Mouse (Mus musculus): ENCODE measurements around the gene Golm1.
A peak's percentile ranks its signal among the peaks of the same experiment; 100 is the strongest.

Golm1 gene

DNA sequence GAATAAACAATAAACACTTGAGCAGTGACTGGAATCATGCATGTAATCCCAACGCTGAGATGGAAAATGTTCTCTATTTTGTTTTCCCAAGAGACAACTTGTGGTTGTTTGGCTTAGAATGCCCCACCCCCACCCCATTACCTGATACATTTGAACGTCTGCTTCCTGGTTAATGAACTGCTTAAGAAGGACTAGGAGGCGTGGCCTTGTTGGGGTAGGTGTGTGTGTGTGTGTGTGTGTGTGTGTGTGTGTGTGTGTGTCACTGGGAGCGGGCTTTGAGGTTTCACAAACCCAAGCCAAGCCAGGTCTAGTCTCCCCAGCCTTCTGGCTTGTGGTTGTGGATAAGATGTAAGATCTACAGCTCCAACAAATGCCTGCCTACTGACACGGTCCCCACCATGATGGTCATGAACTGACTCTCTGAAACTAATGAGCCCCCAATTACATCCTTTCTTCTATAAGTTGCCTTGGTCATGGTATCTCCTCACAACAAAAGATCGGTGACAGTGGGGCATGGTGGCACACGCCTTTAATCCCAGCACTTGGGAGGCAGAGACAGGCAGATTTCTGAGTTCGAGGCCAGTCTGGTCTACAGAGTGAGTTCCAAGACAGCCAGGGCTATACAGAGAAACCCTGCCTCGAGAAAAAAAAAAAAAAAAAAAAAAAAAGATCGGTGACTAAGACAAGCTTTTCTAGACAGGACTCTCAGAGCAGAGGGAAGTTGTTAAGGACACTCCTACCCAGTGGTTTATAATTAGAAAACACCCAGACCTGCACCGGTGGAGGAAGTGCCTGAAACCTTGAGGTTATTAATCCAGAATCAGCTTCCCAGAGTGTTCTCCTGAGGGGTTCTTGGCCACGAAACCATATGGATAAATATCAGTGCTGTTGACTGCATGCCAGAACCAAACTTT is 962 bp upstream of the Golm1 start:
- DNase-seq (ENCODE audit: low spot score in 2 of 2): no peak

DNA sequence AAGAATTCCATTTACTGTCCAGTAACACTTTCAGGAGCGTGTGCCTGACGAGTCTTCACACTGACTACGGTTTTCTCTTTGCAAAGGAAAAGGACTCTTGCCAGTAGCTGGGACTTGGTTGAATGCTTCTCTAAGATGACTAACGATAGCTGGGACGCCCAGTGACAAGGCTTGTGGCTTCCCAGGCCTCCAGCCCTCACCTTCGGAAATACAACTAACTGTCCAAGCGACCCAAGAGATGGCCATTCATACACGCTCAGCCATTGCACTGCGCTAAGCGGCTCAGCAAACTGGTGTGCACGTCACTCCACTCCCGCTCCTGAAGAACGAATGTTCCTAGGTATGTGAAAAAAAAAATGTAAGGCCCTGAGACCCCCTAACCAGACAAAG is 855 bp downstream of the Golm1 start:
- DNase-seq (ENCODE audit: low spot score in 2 of 2): no peak

DNA sequence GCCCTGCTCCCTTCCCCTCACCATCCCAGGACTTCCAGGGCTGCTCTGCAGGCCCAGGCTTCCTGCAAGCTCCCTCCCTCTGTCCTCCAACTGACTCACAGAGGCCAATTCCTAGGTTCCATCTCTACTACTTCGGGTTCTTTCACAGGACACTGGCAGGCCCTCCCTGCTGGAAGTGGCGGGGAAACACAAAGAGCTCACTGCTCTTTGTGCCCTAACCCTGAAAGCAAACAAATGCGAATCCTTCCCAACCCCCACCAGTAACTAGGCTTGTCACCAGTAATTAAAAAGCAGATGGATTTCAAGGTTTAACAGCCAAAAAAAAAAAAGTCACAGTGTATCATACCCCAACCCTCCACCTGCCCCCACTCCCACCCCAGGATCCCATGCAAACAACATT is 1.4 kb downstream of the Golm1 start:
- DNase-seq (ENCODE audit: low spot score in 2 of 2): no peak

DNA sequence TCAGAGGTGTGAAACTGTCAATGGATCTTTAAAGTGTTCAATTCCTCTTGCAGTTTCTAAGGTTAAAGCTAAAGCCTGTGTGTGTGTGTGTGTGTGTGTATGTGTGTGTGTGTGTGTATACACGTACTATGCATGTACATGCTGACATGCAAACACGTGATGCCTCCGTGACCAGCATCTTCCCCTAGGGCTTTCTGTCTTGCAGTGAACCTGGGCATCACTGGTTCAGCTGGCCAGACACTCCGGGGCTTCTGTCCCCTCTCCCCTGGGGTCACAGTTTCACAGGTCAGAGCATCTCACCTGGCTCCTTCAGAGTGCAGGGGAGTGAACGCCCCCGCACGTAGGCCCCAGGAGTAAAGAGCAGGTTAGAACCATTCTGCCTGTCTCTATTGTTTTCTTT is 2.0 kb downstream of the Golm1 start:
- DNase-seq (ENCODE audit: low spot score in 2 of 2): no peak

DNA sequence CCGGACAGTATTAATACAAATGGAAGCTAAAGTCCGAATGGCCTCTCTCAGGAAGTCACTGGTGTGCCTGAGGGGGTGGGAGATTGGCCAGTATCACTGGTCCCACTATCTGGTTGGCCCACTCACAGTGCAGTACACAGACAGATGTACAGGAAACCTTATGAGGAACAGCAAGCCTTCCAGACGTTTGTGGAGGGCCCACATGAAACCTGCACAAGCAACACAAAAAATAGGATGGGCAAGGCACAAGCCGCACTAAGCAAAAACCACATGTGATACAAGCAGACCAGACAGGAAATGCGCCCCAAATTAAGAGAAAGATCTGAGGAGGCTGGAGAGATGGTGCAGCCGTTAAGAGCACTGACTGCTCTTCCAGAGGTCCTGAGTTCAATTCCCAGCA is 3.4 kb downstream of the Golm1 start:
- DNase-seq (ENCODE audit: low spot score in 2 of 2): no peak

DNA sequence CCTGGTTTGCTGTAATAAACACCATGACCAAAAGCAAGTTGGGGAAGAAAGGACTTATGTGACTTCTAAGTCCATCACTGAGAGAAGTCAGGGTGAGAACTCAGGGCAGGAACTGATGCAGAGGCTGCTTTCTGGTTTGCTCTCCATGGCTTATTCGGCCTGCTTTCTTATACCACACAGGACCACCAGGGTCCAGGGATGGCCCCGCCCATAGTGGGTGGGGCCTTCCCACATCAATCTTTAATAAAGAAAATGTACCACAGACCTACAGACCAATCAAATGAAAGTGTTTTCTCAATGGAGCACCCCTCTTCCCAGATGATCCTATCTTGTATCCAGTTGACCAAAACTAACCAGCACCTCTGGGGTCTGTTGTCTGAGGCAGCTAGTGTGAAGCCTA is 4.1 kb downstream of the Golm1 start:
- DNase-seq (ENCODE audit: low spot score in 2 of 2): no peak

DNA sequence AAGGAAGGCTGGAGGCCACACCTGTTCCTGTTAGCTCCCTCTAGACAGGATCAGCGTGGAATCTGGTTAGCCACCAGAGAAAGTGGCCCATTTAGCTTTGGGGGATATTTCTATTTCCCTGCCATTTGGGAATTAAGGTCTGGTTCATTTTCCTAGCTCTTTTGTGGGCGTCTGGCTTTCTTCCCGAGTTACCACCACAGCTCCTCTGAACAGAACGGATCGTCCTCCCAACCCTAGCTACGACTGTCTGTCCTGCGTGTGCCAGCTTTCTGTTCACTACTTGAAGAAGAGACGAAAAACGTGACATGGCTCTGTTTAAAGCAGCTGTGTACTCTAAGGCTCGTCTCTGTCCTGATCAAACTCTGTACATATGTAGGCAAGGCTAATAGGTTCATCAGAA is 5.7 kb downstream of the Golm1 start:
- DNase-seq (ENCODE audit: low spot score in 2 of 2): no peak

DNA sequence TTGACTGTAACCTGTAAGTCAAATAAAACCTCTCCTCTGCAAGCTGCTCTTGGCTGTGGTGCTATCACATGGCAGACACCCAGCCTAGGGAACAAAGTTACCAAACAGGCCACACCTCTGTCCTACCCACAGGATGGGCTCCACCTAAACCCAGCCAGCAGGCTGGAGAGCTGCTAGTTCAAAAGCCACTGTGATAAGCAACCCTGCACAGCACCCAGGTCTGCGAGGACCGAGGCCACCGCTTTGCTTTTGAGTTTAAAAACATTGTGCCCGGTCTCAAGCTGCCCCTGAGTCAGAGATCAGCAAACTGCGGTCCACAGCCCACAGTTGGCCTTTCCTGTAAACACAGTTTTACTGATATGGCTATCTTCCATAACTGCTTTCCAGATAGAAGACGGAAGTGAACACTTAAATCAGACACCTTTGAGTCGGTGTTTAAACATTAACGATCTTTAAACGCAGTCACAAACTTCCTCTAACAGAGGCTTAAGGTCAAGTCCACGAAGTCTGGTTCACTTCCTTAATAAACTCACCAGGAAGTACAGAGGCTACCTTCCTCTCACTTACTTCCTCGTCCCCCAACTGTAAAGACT is 7.0 kb downstream of the Golm1 start:
- peak; percentile 40 to 49 for DNase-seq (ENCODE audit: low spot score in 2 of 2)

DNA sequence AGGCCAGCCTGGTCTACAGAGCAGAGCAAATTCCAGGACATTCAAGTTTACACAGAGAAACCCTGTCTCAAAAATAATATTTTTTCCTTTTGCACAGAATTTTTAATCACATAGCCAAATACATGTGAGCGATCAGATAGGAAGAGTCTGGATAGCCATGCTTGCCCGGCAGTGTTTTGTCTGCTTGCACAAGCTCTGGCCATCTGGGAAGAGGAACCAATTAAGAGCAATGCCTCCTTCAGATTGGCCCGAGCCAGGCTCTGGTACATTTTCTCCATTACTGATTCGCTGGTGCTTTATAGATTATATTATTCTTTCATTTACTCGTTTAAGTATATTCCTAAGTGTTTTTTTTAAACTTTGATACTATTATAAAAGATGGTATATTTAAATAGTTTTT is 7.8 kb downstream of the Golm1 start:
- no peak for DNase-seq (ENCODE audit: low spot score in 2 of 2)

DNA sequence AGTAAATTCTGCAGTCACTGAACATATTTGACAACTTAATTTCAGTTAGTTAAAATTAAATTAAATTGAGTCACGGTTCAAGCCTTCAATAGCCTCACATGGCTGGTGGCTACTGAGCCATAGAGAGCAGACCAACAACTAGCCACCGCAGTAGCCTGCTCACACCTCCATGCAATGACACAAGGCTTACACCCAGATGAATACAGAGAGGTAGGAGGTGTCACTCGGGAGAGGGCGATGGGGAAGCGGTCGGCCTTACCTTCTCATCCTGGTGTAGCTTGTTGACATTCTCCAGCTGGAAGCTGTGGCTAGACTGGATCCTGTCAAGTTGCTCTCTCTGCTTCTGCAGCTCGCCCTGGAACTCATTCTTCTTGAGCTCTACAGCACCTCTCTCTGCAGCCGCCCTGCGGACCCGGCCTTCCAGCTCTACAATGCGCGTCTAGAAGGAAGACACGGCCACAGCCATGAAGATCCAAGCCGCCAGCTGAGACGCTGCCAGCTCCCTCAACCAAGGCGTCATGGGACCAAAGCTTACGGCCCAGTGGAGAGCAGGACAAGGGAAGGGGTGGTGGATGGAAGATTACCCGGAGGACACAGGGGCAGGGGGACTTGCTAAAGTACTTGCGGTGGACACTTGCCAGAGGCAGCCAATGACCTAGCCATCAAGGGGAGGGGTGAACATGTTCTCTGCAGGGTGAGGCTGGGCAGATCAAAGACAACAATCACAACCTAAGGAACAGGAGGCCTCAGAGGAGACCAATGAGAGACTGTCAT is 11.5 kb downstream of the Golm1 start:
- no peak for DNase-seq (ENCODE audit: low spot score in 2 of 2)

DNA sequence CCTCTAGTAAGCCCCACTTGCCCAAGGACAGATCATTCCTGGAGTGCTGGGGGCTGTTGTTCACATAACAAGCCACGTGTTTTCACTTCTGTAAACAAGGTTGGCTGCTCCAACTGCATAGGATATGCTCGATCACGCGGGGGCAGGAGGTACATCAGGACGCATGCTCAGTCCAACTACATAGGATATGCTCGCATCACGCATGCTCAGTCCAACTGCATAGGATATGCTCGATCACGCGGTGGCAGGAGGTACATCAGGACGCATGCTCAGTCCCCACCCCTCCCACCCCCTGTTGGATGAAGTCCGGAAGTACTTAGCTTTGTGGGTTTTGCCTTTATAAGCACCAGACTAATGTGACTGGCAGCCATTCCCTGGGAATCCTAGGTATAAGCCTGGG is 13.6 kb downstream of the Golm1 start:
- no peak for DNase-seq (ENCODE audit: low spot score in 2 of 2)

DNA sequence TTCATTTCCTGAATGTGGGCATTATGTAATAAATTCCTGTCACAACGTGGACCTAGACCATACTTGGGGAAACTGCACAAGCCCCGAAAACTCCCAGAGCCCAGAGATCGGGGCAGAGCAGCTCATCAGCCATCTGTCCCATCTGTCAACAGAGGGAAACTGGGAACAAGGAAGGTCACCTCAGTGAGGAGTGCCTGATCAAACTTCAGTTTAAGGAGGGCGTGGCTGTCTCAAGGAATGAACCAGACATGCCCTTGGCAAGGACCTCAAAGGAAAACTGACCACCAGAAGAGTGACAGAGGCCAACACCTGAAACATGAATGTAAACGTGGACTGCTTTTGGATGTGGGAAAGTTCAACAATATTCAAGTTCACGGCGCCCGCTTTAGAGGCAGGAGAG is 14.2 kb downstream of the Golm1 start:
- no peak for DNase-seq (ENCODE audit: low spot score in 2 of 2)

DNA sequence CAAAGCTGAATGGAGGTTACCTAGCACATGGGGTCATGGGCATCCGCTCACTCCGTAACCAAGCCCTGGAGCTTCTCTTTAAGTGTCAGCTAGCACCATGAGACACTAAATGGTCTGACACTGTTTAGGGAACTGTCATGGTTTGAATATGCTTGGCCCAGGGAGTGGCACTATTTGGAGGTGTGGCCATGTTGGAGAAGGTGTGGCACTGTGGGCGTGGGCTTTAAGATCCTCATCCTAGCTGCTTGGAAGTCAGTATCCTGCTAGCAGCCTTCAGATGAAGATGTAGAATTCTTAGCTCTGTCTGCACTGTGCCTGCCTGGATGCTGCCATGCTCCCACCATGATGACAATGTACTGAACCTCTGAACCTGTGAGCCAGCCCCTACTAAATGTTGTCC is 15.2 kb downstream of the Golm1 start:
- no peak for DNase-seq (ENCODE audit: low spot score in 2 of 2)

DNA sequence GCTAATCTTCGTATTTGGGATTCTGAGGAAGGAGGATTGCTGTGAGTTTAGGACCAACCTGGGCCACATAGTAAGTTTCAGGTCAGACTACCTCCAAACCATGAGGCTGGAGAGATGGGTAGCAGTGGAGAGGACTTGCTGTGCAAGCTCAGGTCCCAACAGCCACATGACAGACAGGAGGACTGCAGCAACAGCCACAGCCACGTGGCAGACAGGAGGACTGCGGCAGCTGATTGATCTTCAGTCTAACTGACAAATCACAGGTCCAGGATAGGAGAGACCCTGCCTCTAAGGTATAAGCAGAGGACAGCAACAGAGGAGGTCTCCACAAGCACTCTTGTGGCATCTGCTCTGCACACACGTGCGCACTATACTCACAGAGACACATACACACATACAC is 17.8 kb downstream of the Golm1 start:
- DNase-seq (ENCODE audit: low spot score in 2 of 2): no peak

DNA sequence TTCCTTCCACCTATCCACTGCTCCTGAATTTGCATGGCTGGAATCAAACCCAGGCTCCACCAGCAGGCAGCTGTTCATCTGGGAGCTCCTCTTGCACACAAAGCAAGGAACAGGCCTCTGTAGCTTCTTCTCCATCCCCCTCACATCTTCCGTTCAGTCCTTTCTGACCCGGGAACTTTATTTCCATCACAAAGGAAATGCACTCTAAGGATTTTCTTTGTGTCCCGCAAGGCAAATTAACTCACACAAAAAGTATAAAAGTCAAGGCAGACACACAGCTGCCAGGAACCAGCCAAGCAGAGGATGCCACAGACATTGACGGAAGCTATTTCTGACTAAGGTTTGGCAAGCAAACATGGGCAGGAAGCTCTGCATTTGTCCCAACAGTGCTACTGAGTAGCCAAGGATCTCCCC is 18.6 kb downstream of the Golm1 start:
- no peak for DNase-seq (ENCODE audit: low spot score in 2 of 2)

DNA sequence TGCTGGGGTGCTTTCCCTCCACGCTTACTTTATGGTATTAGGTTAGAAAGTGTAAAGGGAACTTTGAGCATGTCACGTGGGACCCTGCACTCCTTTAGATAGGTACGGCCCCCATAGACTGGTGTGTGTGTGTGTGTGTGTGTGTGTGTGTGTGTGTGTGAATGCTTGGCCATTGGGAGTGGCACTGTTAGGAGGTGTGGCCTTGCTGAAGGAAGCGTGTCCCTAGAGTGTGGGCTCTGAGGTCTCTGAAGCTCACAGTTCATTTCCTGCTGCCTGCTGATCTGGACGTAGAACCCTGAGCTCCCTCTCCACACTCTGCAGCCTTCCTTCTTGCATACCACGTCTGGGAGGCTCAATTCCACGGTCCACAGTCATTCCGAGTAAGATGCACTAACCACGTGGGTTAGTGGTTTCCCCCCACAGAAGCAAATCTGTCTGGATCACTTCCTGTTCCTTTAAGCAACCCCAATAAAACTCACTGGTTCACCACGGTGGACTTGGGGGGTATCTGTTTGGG is 19.2 kb downstream of the Golm1 start:
- DNase-seq (ENCODE audit: low spot score in 2 of 2): no peak

DNA sequence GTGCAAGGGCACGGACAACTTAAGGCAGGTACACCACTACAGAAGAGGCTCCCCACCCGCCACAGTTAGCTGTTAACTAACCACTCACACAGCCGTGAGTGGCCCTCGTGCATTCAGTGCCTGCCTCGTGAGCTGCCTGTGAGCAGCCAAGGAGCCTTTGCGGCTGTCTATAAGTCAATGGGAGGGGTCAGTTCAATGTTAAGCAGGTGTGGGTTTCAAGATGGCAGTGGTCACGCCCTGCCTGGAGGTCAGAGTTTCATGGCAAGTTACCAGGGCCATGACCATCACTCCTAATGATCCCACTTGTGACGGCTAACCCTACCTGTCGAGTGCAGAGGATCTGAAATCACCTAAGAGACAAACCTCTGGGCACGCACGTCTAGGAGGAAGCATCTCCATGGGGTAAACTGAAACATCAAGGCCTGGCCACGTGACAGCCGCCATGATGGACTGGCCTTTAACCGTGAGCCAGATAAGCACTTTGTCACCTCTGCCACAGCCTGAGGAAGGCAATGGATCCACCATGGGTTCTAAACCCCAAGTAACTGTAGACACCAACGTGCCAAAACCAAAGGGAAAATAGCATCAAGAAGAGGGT is 19.8 kb downstream of the Golm1 start:
- DNase-seq (ENCODE audit: low spot score in 2 of 2): no peak

DNA sequence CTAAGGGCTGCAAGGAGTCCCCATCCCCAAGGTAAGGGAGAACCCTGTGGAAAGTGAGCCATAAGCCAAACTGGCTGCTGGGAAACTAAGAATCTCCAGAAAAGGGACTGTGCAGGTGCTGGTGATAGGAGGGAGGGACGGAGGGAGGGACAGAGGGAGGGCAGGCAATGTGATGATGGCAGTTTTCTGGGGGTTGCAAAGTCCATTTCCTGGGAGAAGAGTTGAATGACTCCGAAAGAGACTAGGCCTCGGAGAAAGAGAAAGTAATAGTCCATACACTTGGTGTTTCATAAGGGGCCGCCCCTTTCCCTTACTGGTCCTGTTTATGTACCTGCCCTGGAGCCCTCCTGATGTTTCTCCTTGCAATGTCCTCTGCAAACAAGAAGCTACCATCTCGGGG is 21.1 kb downstream of the Golm1 start:
- no peak for DNase-seq (ENCODE audit: low spot score in 2 of 2)

DNA sequence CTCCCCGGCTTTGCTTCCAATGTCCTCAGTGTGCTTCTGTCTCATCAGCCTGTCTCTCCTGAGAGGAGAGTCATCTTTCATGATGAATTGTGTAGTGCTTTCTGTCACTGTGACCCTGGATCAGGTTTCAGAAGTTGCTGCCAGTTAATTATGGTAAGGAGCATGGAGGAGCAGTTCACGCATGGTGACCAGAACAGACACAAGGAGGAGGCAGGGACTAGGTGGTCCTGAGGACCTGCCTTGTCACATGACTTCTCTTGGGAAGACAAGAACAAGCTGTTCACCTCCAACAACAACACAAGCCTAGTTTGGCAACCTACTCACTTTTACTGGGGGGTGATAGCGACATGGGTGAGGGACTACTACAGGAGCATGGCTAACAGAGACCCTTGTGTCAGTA is 22.5 kb downstream of the Golm1 start:
- no peak for DNase-seq (ENCODE audit: low spot score in 2 of 2)

DNA sequence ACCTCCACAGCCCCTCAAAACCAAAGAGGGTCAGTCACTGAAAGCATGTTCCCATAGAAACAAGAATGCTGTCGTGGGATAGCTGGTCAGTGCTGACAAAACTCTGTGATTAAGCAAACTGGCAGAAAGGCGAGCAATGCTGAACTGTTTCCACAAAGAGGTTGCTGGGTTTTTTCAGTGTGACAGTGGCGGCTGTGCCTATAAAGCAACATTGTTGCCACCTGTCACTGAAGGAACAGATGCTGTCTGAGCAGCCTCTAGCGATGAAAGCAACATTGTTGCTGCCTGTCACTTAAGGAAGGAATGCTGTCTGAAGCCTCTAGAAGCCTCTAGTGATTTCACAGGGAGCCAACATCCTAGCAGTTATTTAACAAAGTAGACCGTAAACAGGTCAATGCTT is 23.0 kb downstream of the Golm1 start:
- DNase-seq (ENCODE audit: low spot score in 2 of 2): no peak

DNA sequence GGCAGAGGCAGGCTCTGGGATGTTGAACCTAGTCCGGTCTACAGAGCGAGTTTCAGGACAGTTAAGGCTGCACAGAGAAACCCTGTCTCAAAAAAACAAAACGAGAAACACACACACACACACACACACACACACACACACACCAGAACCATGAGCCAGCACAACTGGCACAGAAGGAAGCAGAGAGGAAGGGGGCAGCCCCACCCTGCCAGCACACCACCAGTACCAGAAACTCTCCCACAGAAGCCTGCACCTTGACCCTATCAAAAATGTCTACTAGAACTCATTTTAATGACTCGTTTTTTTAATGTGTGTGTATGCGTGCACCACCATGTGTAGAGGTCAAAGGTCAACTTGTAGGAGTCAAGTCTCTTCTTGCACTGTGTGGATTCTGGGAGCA is 25.8 kb downstream of the Golm1 start:
- no peak for DNase-seq (ENCODE audit: low spot score in 2 of 2)

DNA sequence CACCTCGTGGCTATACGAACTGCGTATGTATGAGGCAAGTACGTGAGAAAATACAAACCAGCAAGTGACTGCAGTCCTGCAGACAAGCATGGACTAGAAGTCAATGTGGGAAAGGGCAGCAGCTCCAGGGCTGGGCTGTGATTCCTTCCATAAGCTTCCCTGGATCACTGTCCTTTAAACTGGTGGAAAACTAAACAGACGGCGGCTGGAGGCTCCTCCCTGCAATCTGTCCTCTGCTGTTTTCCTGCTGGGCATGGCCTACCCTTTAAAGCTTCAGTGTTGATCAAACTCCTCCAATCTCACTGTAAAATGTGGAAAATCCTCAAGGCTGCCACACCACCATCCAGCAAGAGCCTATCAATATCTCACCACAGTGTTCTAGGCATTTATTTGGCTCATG is 27.0 kb downstream of the Golm1 start:
- DNase-seq (ENCODE audit: low spot score in 2 of 2): no peak
